Mouse (Mus musculus) hindbrain, postnatal 0 days (tissue): ENCODE data around the gene Msmp. TPM values are rescaled to one million over a fixed set of nuclear protein-coding genes. Genes with fewer than 3 reads are reported as not detected.

ENCODE experiments used
- ATAC-seq: fragments of 200-750 bp; cut with Nextera tagmentation; 2 replicates; pipeline ENCODE4 v1.8.0; 2017; ENCODE audit warnings: mild to moderate bottlenecking, moderate TSS enrichment, moderate library complexity
- DNase-seq: peaks from one replicate; pipeline ENCODE4 v3.0.0-alpha.2; 2015; ENCODE audit warnings: low spot score
- H3K27ac ChIP-seq: fragments of 300-500 bp; sonication (generic); 2 replicates; pipeline ENCODE4 v1.5.1; 2014; ENCODE audit warnings: mild to moderate bottlenecking
- H3K27me3 ChIP-seq: fragments of 300-500 bp; sonication (generic); 2 replicates; pipeline ENCODE4 v1.6.1; 2014; ENCODE audit warnings: low read length, mixed read lengths; ENCODE audit not compliant: insufficient read depth
- H3K36me3 ChIP-seq: fragments of 300-500 bp; sonication (generic); 2 replicates; pipeline ENCODE4 v1.6.1; 2014; ENCODE audit warnings: low read length, mixed read lengths; ENCODE audit not compliant: insufficient read depth
- H3K4me1 ChIP-seq: fragments of 300-500 bp; sonication (generic); 2 replicates; pipeline ENCODE4 v1.6.1; 2014; ENCODE audit warnings: antibody characterized with exemption, low read length, mixed read lengths; ENCODE audit not compliant: insufficient read depth
- H3K4me2 ChIP-seq: fragments of 300-500 bp; sonication (generic); 2 replicates; pipeline ENCODE4 v1.6.1; 2014; ENCODE audit warnings: low read depth, mild to moderate bottlenecking, low read length, moderate library complexity, mixed read lengths
- H3K4me3 ChIP-seq: fragments of 300-500 bp; sonication (generic); 2 replicates; pipeline ENCODE4 v1.5.1; 2014; ENCODE audit warnings: low read length
- H3K9ac ChIP-seq: fragments of 300-500 bp; sonication (generic); replicated peaks from 2 replicates; pipeline ENCODE4 v1.6.1; 2014; ENCODE audit warnings: mild to moderate bottlenecking, low read length, moderate library complexity, mixed read lengths
- H3K9me3 ChIP-seq: fragments of 300-500 bp; sonication (generic); 2 replicates; pipeline ENCODE4 v1.6.1; 2016; ENCODE audit warnings: low read length, mixed read lengths
- CTCF ChIP-seq: IDR thresholded peaks from 2 replicates; pipeline ENCODE4 v1.5.1; 2016; ENCODE audit warnings: antibody characterized with exemption, control low read depth, low read depth
- WGBS: fragments of 180-500 bp; shearing (Covaris S2); extraction: QIAGEN DNeasy Blood & Tissue Kit; methylation state at CpG from one replicate; pipeline ENCODE4 v1.1.7; 2014; 5-methylcytosine and 5-hydroxymethylcytosine counted together
- polyA plus RNA-seq: library from polyadenylated mRNA; unstranded; fragments of >200 nt; fragmentation: Nextera tagmentation; extraction: Ambion mirVana; gene quantifications from 2 replicates; pipeline ENCODE4 v1.2.1, GENCODE M21; 2015
- total RNA-seq: library from RNA; depleted of rRNA; stranded (reverse); fragments of >200 nt; gene quantifications from 2 replicates; pipeline ENCODE4 v1.2.3, GENCODE M21; 2014; rRNA removed

Gene Msmp
- total RNA-seq (not detected in 2 replicates), polyA plus RNA-seq (1.2 and 1.9 TPM in 2 replicates)

DNA sequence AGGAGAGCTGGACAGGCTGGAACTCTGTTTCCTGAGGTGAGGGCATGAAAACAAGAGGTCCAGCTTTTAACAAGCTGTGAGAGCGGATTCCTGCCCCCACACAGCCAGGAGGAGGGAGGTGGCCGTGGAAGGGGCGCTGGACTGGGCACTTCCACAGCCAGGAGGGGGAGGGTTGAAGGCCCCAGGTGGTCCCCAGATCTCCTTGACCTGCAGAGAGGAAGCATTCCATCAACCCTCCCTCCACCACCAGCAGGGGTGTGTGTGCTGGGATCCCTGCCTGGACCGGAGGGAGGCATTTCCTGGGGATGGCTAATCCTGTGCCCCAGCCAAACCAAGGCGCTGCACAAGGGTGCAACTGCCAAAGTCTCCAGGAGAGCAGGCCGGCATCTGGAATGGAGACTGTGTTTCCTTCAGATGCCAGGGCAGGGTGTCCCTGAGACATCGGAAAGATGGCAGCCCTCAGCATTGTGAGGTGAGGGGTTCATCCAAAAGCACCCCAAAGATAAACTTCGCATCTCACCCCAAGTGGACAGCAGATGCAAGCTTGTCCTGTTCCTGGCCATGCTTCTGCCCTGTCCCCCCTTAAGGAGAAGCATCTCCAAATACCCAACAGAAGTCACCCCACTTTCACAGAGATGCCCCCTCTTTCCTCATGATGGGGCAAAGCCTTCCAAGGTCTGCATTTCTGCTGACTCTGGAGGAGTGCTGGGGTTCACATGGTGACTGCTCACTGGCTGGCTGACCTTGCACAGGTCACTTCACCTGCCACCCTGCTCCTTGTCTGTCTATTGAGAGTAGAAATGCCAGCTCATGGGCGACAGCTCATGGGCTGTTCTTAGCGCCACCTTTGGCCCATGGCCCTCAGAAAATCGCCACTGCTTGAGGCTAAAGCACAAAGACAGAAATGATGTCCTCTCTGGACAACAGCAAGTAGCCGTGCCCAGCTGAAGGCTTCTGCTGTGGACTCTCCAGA is at the start of gene Msmp:
Msmp (minus strand) TSS at position 51 of the 973 bp plus-strand sequence.
- ATAC-seq (no peak), DNase-seq (no peak)
- H3K4me2 ChIP-seq: no peak within 1 kb of the TSS
- H3K36me3 ChIP-seq: peaks cover 44% of the 10 kb centered on the region
- TF ChIP-seq CTCF: no peak
- 66% methylated on average over 12 of the region's 12 CpGs for WGBS
- H3K9me3 ChIP-seq: no peaks in the 10 kb centered on the region
- H3K27me3 ChIP-seq: no peaks in the 10 kb centered on the region
- H3K4me3 ChIP-seq: no peak within 1 kb of the TSS
- no peak within 1 kb of the TSS for H3K9ac ChIP-seq
- H3K4me1 ChIP-seq: peaks cover 2% of the 10 kb centered on the region
- H3K27ac ChIP-seq: no peak within 1 kb of the TSS

DNA sequence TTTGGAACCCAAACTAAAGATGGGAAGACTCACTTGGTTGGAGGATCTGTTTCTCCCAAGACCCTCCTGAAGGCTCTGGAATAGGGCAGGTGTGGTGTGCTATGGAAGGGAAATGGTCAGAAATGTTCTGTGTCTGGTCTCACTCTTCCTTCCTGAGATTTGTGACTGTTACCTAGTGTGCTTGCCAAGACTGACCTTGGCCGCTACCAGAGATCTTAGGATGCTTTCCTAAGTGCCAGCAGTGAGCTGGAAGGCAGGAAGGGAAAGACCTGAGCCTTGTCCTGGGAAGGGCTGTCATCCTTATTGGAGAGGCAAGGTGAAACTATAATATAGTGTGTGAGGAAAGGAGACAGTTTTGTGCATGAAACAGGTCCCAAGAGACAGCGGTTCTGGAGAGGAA is 49.4 kb upstream of the Msmp start:
- Histone ChIP-seq H3K9ac (no peak overlapping the region), H3K4me2 (no peak overlapping the region), H3K27me3 (no peaks in the 10 kb centered on the region), H3K27ac (no peak overlapping the region), H3K36me3 (no peaks in the 10 kb centered on the region), H3K9me3 (no peaks in the 10 kb centered on the region), H3K4me1 (peaks cover 19% of the 10 kb centered on the region), H3K4me3 (no peak overlapping the region)
- no peak for TF ChIP-seq CTCF
- ATAC-seq (no peak), DNase-seq (no peak)
- WGBS: 85% methylated on average over 2 of the region's 2 CpGs

DNA sequence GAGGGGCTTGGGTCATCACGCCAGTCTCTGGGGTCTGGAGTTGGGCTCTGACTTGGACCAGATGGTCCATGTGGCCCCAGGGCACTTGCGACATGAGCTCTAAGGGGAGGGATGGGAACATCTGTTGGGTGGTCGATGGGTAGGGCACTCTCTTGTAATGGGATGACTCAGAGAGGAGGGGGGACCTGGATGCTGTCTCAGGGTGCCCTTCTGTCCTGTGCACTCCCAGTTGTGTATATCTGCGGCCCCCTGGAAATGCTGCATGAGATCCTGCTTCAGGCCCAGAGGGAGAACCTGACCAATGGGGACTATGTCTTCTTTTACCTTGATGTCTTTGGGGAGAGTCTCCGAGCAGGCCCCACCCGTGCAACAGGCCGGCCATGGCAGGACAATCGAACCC is 49.0 kb upstream of the Msmp start:
- Histone ChIP-seq H3K36me3 (no peaks in the 10 kb centered on the region), H3K4me3 (no peak overlapping the region), H3K9me3 (no peaks in the 10 kb centered on the region), H3K4me2 (peak overlapping the region; percentile 93; the same call in 1 of the 2 replicates), H3K27me3 (no peaks in the 10 kb centered on the region), H3K9ac (no peak overlapping the region), H3K4me1 (peaks cover 19% of the 10 kb centered on the region), H3K27ac (no peak overlapping the region)
- WGBS: 74% methylated on average over 8 of the region's 8 CpGs
- DNase-seq: no peak
- ATAC-seq: no peak
- no peak for TF ChIP-seq CTCF

GRCm38 (mm10) chr4:43631956-43632920 is 47.9 kb upstream of the Msmp start:
- peak; percentile 16 for ATAC-seq
- peak; percentile 23 for DNase-seq
- H3K9me3 ChIP-seq: no peaks in the 10 kb centered on the region
- peak overlapping the region; percentile 55 for H3K4me3 ChIP-seq
- H3K27ac ChIP-seq: peak overlapping the region; percentile 88
- no peak for TF ChIP-seq CTCF
- H3K4me1 ChIP-seq: peaks cover 19% of the 10 kb centered on the region
- H3K9ac ChIP-seq: peak overlapping the region; percentile 86
- 41% methylated on average over 42 of the region's 42 CpGs for WGBS
- H3K4me2 ChIP-seq: peak overlapping the region; percentile 93
- no peaks in the 10 kb centered on the region for H3K27me3 ChIP-seq
- H3K36me3 ChIP-seq: no peaks in the 10 kb centered on the region

- Histone ChIP-seq H3K4me2 (peak within 1 kb of the TSS; percentile 93), H3K27ac (peak within 1 kb of the TSS; percentile 88)
- 1% methylated on average over 49 of the region's 70 CpGs for WGBS
Measured at GRCm38 (mm10) chr4:43631046-43631955, 47.0 kb upstream of the Msmp start, which contains the start of gene Npr2. TSS of gene Npr2 (plus strand) at chr4:43631935.

More at GRCm38 (mm10) chr4:43631046-43631955, 47.0 kb upstream of the Msmp start, which contains the start of gene Npr2:
- no peaks in the 10 kb centered on the region for H3K27me3 ChIP-seq
- peaks cover 19% of the 10 kb centered on the region for H3K4me1 ChIP-seq
- no peak for TF ChIP-seq CTCF
- peak; percentile 39 for ATAC-seq
- DNase-seq: peak; percentile 57
- H3K4me3 ChIP-seq: peak within 1 kb of the TSS; percentile 55
- H3K9ac ChIP-seq: peak within 1 kb of the TSS; percentile 86
- H3K9me3 ChIP-seq: no peaks in the 10 kb centered on the region
- H3K36me3 ChIP-seq: no peaks in the 10 kb centered on the region
